Mouse (Mus musculus) liver, adult 2 months (tissue): ENCODE data around the gene Grik2. TPM values are rescaled to one million over a fixed set of nuclear protein-coding genes. Genes with fewer than 3 reads are reported as not detected.
"Not testable (repeated sequence)": the region's sequence is repeated elsewhere in the genome, so short reads cannot be mapped to it uniquely, and the experiment has no call there.

Experiments used
- DNase-seq: peaks from one replicate; pipeline ENCODE4 v3.0.0-alpha.2; 2011; ENCODE audit warnings: low read depth, low spot score; ENCODE audit errors: extremely low read depth
- H3K27ac ChIP-seq: fragments of 200-500 bp; replicated peaks from 2 replicates; pipeline ENCODE4 v1.5.1; 2012; ENCODE audit warnings: low read depth, mild to moderate bottlenecking, control low read depth, inconsistent platforms, low read length; ENCODE audit not compliant: insufficient read depth
- H3K27me3 ChIP-seq: fragments of 200-500 bp; 2 replicates; pipeline ENCODE4 v1.6.1; 2012; ENCODE audit warnings: mild to moderate bottlenecking, moderate library complexity, low read length, inconsistent platforms; ENCODE audit not compliant: control insufficient read depth, insufficient read depth
- H3K36me3 ChIP-seq: fragments of 200-500 bp; 2 replicates; pipeline ENCODE4 v1.6.1; 2012; ENCODE audit warnings: low read length, inconsistent platforms; ENCODE audit not compliant: control insufficient read depth, insufficient read depth
- H3K4me1 ChIP-seq: fragments of 200-500 bp; 2 replicates; pipeline ENCODE4 v1.6.1; 2011; ENCODE audit warnings: low read length; ENCODE audit not compliant: control insufficient read depth, insufficient read depth
- H3K4me3 ChIP-seq: fragments of 200-500 bp; 2 replicates; pipeline ENCODE4 v1.5.1; 2011; ENCODE audit warnings: low read depth, mild to moderate bottlenecking, control low read depth, low read length, moderate library complexity; ENCODE audit not compliant: insufficient read depth
- H3K79me2 ChIP-seq: fragments of 200-500 bp; 2 replicates; pipeline ENCODE4 v1.6.1; 2012; ENCODE audit warnings: inconsistent platforms, mild to moderate bottlenecking, low read length, moderate library complexity; ENCODE audit not compliant: control insufficient read depth, insufficient read depth
- H3K9ac ChIP-seq: fragments of 200-500 bp; 2 replicates; pipeline ENCODE4 v1.6.1; 2012; ENCODE audit warnings: low read depth, mild to moderate bottlenecking, control low read depth, inconsistent platforms, low read length
- CTCF ChIP-seq: fragments of 200-500 bp; IDR thresholded peaks from 2 replicates; pipeline ENCODE4 v1.5.1; 2011; ENCODE audit warnings: low read depth, low read length, control low read depth
- POLR2A ChIP-seq: fragments of 200-500 bp; IDR thresholded peaks from 2 replicates; pipeline ENCODE4 v1.6.1; 2011; ENCODE audit warnings: low read length, control low read depth; ENCODE audit not compliant: insufficient read depth; ENCODE audit errors: extremely low read depth
- WGBS: fragments of 180-500 bp; shearing (Covaris S2); methylation state at CpG from one replicate; pipeline ENCODE4 v1.1.7; 2018; 5-methylcytosine and 5-hydroxymethylcytosine counted together
- polyA plus RNA-seq: library from polyadenylated mRNA; depleted of rRNA; stranded (reverse); fragments of >200 nt; gene quantifications from 2 replicates; pipeline ENCODE4 v1.2.3, GENCODE M21; 2012
- total RNA-seq: library from RNA; depleted of rRNA; stranded (reverse); fragments of >200 nt; gene quantifications from 2 replicates; pipeline ENCODE4 v1.2.3, GENCODE M21; 2014

The Grik2 gene
- total and polyA plus RNA-seq, 2 experiments: not detected

DNA sequence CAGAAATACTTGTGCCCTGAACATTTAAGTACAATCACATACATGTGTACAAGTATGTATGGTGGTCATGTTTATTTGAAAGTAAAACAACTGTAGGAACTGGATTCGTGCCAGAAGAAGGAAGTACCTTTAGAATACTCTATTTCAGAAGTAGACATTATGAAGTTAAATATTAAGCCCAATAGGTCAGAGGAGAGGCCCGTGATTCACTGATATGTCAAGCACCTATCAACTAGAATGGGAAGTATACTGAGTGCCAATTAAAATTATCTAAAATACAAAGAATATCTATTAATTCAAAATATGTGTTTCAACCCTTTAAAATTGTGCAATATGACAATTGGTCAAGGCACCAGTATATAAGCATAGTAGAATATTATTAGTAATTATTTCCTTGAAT, 355.7 kb downstream of the Grik2 start:
- 52% methylated on average over 2 of the region's 2 CpGs for WGBS
- no peaks in the 10 kb centered on the region for H3K27me3 ChIP-seq
- DNase-seq: no peak
- H3K4me3 ChIP-seq: no peak overlapping the region
- TF ChIP-seq CTCF (no peak), POLR2A (no peak)
- no peaks in the 10 kb centered on the region for H3K79me2 ChIP-seq
- H3K4me1 ChIP-seq: no peaks in the 10 kb centered on the region
- H3K36me3 ChIP-seq: no peaks in the 10 kb centered on the region
- no peak overlapping the region for H3K9ac ChIP-seq
- H3K27ac ChIP-seq: no peak overlapping the region

DNA sequence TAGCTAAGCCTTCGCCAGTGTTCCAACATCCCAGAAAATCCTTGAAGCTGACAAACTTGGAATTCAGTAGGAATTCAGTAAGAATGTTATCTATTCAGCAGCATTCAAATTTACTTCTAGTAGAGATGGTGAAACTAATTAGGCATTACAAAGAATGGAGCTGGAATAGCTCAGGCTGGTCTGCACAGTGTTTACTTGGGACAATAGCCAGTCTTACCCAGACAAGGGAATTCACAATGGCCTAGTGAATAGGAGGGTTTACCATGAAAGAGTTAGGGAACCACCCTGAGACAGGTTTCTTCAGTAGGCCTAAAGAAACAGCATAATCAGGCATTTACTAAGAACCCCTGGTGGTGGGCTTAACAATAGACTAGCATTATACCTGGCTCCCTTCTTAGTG, 371.4 kb downstream of the Grik2 start:
- not testable (repeated sequence) for H3K27me3 ChIP-seq, H3K4me3 ChIP-seq, H3K9ac ChIP-seq, H3K27ac ChIP-seq, H3K79me2 ChIP-seq, H3K4me1 ChIP-seq, H3K36me3 ChIP-seq, DNase-seq
- WGBS: 70% methylated on average over 1 of the region's 1 CpGs

DNA sequence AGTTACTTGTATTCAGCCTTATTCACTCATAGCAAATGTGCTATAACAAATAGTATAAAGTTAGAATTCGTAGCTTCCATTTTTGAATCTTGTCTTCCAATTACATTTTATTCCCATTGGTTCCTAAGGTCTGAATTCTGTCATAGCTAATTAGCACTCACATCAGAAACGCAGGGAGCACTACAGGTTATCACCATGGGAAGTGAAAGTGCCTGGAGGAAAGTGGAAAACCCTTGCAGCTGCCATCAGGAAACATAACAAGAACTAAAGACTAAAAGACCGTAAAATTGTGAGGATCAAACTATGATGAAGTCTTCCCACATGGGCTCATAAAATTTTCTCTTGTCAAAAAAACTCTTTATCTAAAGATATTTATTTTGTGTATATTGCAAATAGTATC, 405.6 kb downstream of the Grik2 start:
- Histone ChIP-seq H3K27me3 (no peaks in the 10 kb centered on the region), H3K9ac (no peak overlapping the region), H3K36me3 (no peaks in the 10 kb centered on the region), H3K27ac (no peak overlapping the region), H3K4me1 (no peaks in the 10 kb centered on the region), H3K4me3 (no peak overlapping the region), H3K79me2 (no peaks in the 10 kb centered on the region)
- no peak for DNase-seq
- 56% methylated on average over 3 of the region's 3 CpGs for WGBS
- TF ChIP-seq CTCF: no peak
- no peak for TF ChIP-seq POLR2A

DNA sequence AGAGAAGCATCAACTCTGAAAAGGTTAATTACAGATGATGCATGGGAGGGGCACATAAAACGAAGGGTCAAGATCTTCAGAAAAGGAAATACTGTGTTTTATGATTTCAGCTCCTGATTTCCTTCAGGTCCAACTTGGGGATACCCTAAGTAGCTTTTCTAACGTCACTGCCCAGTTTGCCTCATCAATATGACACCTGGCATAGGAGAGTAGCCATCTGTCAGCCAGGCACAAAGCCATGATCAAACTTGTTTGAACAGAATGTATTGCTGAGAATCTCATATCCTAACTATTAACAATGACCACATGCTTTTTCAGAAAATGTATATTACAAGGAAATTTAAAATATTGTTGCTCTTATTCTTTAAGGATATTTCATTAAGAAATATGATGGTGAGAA, 406.7 kb downstream of the Grik2 start:
- Histone ChIP-seq H3K9ac (no peak overlapping the region), H3K27me3 (no peaks in the 10 kb centered on the region), H3K27ac (no peak overlapping the region), H3K4me3 (no peak overlapping the region), H3K36me3 (no peaks in the 10 kb centered on the region), H3K79me2 (no peaks in the 10 kb centered on the region), H3K4me1 (no peaks in the 10 kb centered on the region)
- TF ChIP-seq POLR2A: no peak
- no peak for TF ChIP-seq CTCF
- 43% methylated on average over 2 of the region's 2 CpGs for WGBS
- no peak for DNase-seq

DNA sequence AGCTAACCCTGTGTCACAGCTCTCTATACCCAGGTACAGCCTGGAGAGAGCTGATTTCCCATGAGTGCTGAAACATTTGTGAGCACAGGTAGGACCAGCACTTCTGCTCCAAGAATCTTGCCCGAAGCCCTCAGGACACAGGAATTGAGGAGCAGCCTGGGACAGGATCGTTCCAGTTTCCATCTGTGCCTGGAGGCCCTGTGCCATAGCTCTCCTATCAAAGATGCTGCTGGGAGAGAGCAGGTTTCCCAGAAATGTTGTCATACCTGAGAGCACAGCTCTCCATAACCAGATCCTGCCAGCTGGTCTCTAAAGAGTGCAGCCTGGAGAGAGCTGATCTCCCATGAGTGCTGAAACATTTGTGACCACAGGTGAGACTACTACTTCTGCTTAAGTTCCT, 420.0 kb downstream of the Grik2 start:
- H3K9ac ChIP-seq: no peak overlapping the region
- no peak overlapping the region for H3K4me3 ChIP-seq
- TF ChIP-seq POLR2A: no peak
- no peak for TF ChIP-seq CTCF
- H3K27me3 ChIP-seq: no peaks in the 10 kb centered on the region
- no peak overlapping the region for H3K27ac ChIP-seq
- no peaks in the 10 kb centered on the region for H3K79me2 ChIP-seq
- no peak for DNase-seq
- 69% methylated on average over 2 of the region's 2 CpGs for WGBS
- no peaks in the 10 kb centered on the region for H3K36me3 ChIP-seq
- H3K4me1 ChIP-seq: no peaks in the 10 kb centered on the region

DNA sequence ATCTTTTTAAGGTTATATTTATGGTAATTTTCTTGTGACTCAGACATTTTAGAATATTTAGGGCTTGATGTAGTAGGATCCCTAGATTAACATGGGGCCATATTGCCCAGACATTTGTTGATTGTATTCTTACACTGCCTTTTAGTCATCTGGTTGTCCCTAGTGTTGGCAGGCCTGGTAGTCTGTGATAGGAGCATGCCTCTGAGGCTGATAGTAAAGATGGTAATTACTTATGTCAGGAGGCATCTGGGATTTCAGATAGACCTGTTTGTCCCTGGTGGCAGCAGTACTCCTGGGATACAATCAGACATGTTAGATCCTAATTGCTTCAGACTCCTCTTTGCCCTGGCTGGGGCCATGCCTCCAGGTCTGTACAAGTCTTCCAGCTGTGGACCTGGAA, 423.3 kb downstream of the Grik2 start:
- no peak overlapping the region for H3K27ac ChIP-seq
- no peak overlapping the region for H3K4me3 ChIP-seq
- H3K36me3 ChIP-seq: no peaks in the 10 kb centered on the region
- no peak for DNase-seq
- H3K9ac ChIP-seq: no peak overlapping the region
- H3K4me1 ChIP-seq: no peaks in the 10 kb centered on the region
- TF ChIP-seq POLR2A: no peak
- no peak for TF ChIP-seq CTCF
- H3K79me2 ChIP-seq: no peaks in the 10 kb centered on the region
- no peaks in the 10 kb centered on the region for H3K27me3 ChIP-seq
